Mouse (Mus musculus) hindbrain, embryonic 12.5 days (tissue): ENCODE results near the gene Cep41. TPM values are rescaled to one million over a fixed set of nuclear protein-coding genes. Genes with fewer than 3 reads are reported as not detected.

Experiments
- ATAC-seq: fragments of 200-750 bp; cut with Nextera tagmentation; 2 replicates; pipeline ENCODE4 v1.8.0; 2017; ENCODE audit warnings: moderate TSS enrichment; ENCODE audit not compliant: low FRiP score
- H3K27ac ChIP-seq: fragments of 300-500 bp; sonication (generic); 2 replicates; pipeline ENCODE4 v1.5.1; 2016; ENCODE audit warnings: mild to moderate bottlenecking
- H3K27me3 ChIP-seq: fragments of 300-500 bp; sonication (generic); 2 replicates; pipeline ENCODE4 v1.6.1; 2016; ENCODE audit warnings: mild to moderate bottlenecking
- H3K36me3 ChIP-seq: fragments of 300-500 bp; sonication (generic); 2 replicates; pipeline ENCODE4 v1.6.1; 2016; ENCODE audit warnings: mild to moderate bottlenecking
- H3K4me1 ChIP-seq: fragments of 300-500 bp; sonication (generic); 2 replicates; pipeline ENCODE4 v1.6.1; 2016
- H3K4me2 ChIP-seq: fragments of 300-500 bp; sonication (generic); replicated peaks from 2 replicates; pipeline ENCODE4 v1.6.1; 2016; ENCODE audit warnings: mild to moderate bottlenecking
- H3K4me3 ChIP-seq: fragments of 300-500 bp; sonication (generic); 2 replicates; pipeline ENCODE4 v1.5.1; 2016; ENCODE audit warnings: mild to moderate bottlenecking
- H3K9ac ChIP-seq: fragments of 300-500 bp; sonication (generic); 2 replicates; pipeline ENCODE4 v1.6.1; 2016; ENCODE audit warnings: mild to moderate bottlenecking, moderate library complexity
- H3K9me3 ChIP-seq: fragments of 300-500 bp; sonication (generic); replicated peaks from 2 replicates; pipeline ENCODE4 v1.6.1; 2016; ENCODE audit warnings: mild to moderate bottlenecking
- WGBS: fragments of 180-500 bp; shearing (Covaris S2); methylation state at CpG from one replicate; pipeline ENCODE4 v1.1.7; 2016; 5-methylcytosine and 5-hydroxymethylcytosine counted together
- polyA plus RNA-seq: library from polyadenylated mRNA; unstranded; fragments of >200 nt; fragmentation: Nextera tagmentation; extraction: Ambion mirVana; gene quantifications from 2 replicates; pipeline ENCODE4 v1.2.1, GENCODE M21; 2016

Gene Cep41
- polyA plus RNA-seq, 1 experiment from 2014 or later = 20.5 TPM

DNA sequence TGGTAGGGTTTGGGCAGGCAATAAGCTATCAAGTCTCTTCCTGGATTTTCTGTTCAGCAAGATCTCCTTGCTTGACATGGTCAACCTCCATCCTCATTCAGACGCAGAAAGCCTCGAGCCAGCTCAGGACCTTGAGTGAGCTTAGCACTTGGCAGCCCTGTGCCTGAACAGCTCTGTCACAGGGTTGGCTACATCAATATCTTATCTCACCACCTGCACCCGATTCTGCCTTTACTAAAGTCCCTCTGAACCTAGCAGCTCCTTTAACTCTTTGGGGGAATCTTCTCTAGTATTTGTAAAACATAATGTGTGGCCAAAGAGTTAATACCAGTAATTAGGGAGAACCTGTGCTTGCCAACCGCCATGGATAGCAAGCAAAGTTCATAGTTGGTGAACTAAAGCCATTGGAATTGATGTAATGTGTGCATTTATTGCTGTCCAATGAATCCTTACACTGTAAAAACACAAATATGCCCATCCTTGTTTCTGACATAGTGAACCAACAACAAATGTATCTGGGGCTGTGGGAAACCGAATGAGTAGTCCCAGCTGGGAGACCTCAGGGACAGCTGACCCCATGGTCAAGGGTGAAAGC, 54.8 kb downstream of the Cep41 start, which contains the start of gene Cpa1:
Gene Cpa1 (plus strand): TSS at position 545 of the 595 bp plus-strand sequence.
- Histone ChIP-seq H3K9ac (no peak within 1 kb of the TSS), H3K36me3 (no peaks in the 10 kb centered on the region), H3K9me3 (0 out of 2 replicates have a peak, but pooled peaks cover 3% of the 10 kb centered on the region), H3K4me1 (peaks cover 16% of the 10 kb centered on the region), H3K27me3 (no peaks in the 10 kb centered on the region), H3K4me2 (no peak within 1 kb of the TSS), H3K4me3 (no peak within 1 kb of the TSS), H3K27ac (no peak within 1 kb of the TSS)
- no peak for ATAC-seq
- WGBS = 89% methylated on average over 5 of the region's 5 CpGs

DNA sequence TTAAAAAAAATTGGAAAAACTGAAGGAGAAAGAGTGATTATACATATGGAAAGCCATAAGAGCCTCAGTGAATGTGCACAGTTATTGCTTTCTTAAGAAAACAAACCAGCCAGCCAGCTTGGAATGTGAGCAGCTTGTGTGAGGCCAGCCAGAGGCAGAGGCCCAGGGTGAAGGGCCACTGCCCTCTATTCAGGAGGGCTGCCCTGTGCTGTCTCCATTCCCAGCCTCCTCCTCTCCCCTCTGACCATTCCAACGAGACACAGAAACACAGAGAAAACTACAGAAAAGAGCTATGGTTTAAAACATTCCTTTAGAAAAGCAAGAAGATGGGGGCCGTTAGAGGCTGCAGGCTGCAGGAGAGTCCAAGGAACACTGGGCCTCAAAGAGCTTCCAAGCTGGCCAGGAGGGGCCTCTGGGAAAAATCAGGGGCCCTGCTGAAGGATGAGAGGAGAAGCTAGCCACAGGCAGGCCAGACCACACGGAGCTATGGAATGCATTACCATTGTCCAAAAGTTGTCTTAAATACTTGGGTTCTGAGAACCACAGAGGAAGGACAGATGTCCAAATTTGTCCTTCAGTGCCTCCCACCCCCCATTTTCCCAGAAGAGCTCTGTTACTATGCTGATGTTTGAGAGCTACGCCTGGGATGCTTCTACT, 57.2 kb downstream of the Cep41 start:
- Histone ChIP-seq H3K36me3 (no peaks in the 10 kb centered on the region), H3K27ac (peak overlapping the region; percentile 67), H3K9me3 (0 out of 2 replicates have a peak, but pooled peaks cover 3% of the 10 kb centered on the region), H3K4me3 (no peak overlapping the region), H3K27me3 (no peaks in the 10 kb centered on the region), H3K4me1 (peaks cover 19% of the 10 kb centered on the region), H3K9ac (no peak overlapping the region), H3K4me2 (no peak overlapping the region)
- no peak for ATAC-seq
- WGBS = 23% methylated on average over 4 of the region's 4 CpGs

DNA sequence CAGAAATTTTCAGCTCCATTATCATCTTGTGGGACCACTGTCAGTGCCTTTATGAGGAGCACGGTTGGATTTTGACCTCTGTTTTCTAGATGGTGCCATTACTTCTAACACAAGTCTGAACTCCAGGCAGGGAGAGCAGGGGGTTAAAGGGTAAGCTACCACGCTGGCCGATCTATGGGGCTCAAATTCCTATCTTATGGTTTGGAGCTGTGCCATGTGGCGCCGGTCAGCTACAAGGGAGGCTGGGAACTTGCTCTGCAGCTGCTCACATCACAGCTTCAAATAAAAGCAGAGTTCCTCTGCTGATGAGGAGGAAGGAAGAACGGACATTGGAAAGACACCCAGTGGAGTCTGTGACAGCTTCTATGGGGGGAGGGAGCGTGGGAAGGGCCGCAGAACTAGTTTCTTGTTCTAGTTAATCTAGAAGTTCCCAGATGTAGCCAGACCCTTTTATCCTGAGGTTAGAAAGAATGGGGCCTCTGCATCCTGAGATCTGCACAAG, 58.1 kb downstream of the Cep41 start:
- Histone ChIP-seq H3K36me3 (no peaks in the 10 kb centered on the region), H3K4me2 (no peak overlapping the region), H3K9me3 (0 out of 2 replicates have a peak, but pooled peaks cover 3% of the 10 kb centered on the region), H3K4me1 (peaks cover 19% of the 10 kb centered on the region), H3K27ac (peak overlapping the region; percentile 66), H3K9ac (no peak overlapping the region), H3K27me3 (no peaks in the 10 kb centered on the region), H3K4me3 (no peak overlapping the region)
- 29% methylated on average over 8 of the region's 8 CpGs for WGBS
- no peak for ATAC-seq

DNA sequence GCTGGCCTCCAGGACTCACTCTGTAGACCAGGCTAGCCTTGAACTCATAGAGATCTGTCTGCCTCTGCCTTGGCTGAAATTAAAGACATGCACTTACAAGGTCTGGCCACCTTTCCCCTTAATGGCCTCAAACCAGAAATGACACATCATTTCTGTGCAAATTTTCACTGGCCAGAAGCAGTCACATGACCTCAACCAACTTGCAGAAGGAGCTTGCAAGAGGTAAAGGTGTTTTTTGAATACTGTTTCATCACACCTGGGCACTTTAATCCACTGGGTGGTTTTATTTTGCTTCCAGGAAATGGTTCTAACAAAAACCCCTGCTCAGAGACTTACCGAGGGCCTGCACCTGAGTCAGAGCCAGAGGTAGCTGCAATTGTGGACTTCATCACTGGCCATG, 63.6 kb downstream of the Cep41 start:
- no peaks in the 10 kb centered on the region for H3K36me3 ChIP-seq
- no peak overlapping the region for H3K4me3 ChIP-seq
- H3K9me3 ChIP-seq = no peaks in the 10 kb centered on the region
- peaks cover 12% of the 10 kb centered on the region for H3K4me1 ChIP-seq
- no peak for ATAC-seq
- no peaks in the 10 kb centered on the region for H3K27me3 ChIP-seq
- no peak overlapping the region for H3K27ac ChIP-seq
- no peak overlapping the region for H3K4me2 ChIP-seq
- no peak overlapping the region for H3K9ac ChIP-seq
- WGBS = 97% methylated on average over 1 of the region's 1 CpGs

DNA sequence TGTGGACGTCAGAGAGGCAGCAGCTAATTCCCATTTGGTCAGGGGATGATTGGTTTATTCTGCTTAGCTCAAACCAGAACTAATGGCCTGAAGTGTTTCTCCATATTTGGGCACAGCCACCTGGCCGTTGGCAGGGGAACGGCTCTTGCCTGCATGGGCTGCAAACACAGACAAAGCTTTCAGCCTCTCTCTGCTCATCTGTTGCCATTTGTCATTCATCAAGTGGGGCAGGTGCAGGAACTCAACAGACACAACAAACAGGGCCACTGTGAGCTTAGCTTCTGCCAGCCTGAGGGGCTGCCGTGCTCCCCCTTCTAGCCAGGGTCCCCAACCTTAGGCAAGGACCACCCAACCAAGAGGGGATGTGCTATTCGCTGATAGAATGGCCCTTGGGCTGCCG, 65.4 kb downstream of the Cep41 start:
- 36% methylated on average over 6 of the region's 6 CpGs for WGBS
- peak overlapping the region; percentile 3 for H3K27ac ChIP-seq
- peak; percentile 77 for ATAC-seq

DNA sequence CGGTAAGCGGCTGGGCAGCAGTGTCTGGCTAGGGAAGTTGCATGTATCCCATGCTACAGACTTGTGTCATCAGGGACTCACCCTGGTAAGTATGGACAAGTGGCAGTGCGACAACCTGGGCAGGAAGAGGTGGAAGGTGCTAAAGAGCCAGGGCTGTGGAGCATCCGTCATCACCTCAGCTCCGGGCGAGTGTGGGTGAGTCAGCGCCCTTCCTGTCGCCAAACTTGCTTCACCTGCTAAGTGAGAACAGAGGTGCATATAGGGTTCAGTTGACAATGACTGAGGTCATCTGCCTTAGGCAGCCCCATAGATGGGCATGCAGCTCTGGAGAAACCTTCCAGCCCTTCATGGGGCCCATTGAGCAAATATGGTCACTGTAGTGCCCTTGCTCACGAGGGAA, 68.8 kb downstream of the Cep41 start:
- Histone ChIP-seq H3K4me2 (no peak overlapping the region), H3K4me3 (no peak overlapping the region), H3K27ac (no peak overlapping the region), H3K9me3 (no peaks in the 10 kb centered on the region), H3K36me3 (no peaks in the 10 kb centered on the region), H3K9ac (no peak overlapping the region), H3K4me1 (peaks cover 9% of the 10 kb centered on the region), H3K27me3 (no peaks in the 10 kb centered on the region)
- WGBS = 91% methylated on average over 9 of the region's 9 CpGs
- ATAC-seq = no peak

More for the DNA sequence above, 65.4 kb downstream of the Cep41 start:
- H3K4me1 ChIP-seq = peaks cover 12% of the 10 kb centered on the region
- no peak overlapping the region for H3K4me3 ChIP-seq
- H3K4me2 ChIP-seq = no peak overlapping the region
- no peaks in the 10 kb centered on the region for H3K27me3 ChIP-seq
- H3K9me3 ChIP-seq = no peaks in the 10 kb centered on the region
- no peaks in the 10 kb centered on the region for H3K36me3 ChIP-seq
- no peak overlapping the region for H3K9ac ChIP-seq

DNA sequence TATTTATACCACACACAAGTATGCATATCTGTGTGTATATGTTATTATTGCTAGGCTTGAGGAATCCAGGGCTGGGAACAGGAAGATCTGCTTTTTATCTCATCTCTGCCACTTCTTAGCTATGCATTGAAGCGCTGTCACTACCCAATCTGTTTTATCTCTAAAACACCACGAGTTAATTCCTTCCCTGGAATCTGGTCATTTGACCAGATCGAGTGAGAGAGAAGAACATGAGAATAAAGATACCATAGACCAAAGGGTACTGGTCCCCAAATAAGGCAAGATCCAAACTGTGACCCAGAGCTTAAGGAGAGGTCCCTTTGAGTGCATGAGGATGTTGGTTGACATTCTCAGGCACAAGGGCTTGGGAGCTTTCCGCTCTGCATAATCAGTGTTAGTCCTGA, 71.6 kb downstream of the Cep41 start:
- ATAC-seq = no peak
- Histone ChIP-seq H3K27me3 (no peaks in the 10 kb centered on the region), H3K27ac (no peak overlapping the region), H3K9me3 (no peaks in the 10 kb centered on the region), H3K4me1 (peaks cover 27% of the 10 kb centered on the region), H3K4me3 (no peak overlapping the region), H3K4me2 (no peak overlapping the region), H3K36me3 (no peaks in the 10 kb centered on the region), H3K9ac (no peak overlapping the region)
- WGBS = 88% methylated on average over 4 of the region's 4 CpGs

DNA sequence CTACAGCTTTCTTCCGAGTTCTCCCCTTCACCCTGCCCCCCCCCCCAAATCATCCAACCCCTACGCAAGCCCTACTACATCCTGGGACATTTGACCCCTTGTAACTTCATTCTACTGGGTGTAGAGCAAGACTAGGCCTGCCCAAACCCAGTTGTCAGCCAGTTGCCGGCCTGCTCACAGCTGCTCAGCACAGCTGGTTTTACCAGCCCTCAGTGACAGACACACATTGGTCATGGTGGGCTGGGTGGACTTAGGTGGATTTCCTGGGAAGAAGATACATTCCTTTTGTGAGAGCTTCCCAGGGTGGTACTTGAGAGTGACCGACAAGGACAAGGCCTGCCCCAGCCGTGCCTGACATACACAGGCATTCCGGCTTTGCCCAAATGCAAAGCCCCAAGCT, 72.6 kb downstream of the Cep41 start:
- Histone ChIP-seq H3K27me3 (no peaks in the 10 kb centered on the region), H3K9me3 (no peaks in the 10 kb centered on the region), H3K4me2 (no peak overlapping the region), H3K9ac (no peak overlapping the region), H3K36me3 (no peaks in the 10 kb centered on the region), H3K4me1 (peaks cover 36% of the 10 kb centered on the region), H3K27ac (no peak overlapping the region), H3K4me3 (no peak overlapping the region)
- no peak for ATAC-seq
- 85% methylated on average over 6 of the region's 6 CpGs for WGBS

DNA sequence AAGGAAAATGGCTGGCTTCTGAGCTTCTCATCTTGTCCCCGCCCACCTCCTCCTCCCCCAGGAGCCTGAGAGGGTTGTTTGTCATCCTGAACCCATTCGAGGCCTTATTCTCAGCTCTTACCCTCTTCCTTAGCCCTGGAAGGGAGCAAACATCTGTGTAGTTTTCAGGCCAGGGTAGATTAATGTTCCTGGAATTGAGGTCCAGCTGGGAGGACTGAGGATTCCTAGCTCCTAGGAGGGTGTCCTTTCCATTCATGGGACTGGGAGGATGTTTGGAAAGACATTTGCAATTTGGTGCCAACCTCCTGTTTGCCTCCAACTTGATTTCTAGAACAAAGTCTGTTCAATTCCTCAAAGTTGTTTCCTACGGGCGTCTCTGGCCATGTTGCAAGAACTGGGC, 73.0 kb downstream of the Cep41 start:
- H3K36me3 ChIP-seq = no peaks in the 10 kb centered on the region
- H3K27ac ChIP-seq = no peak overlapping the region
- H3K9ac ChIP-seq = no peak overlapping the region
- H3K27me3 ChIP-seq = no peaks in the 10 kb centered on the region
- no peak overlapping the region for H3K4me3 ChIP-seq
- no peak overlapping the region for H3K4me2 ChIP-seq
- no peaks in the 10 kb centered on the region for H3K9me3 ChIP-seq
- no peak for ATAC-seq
- 78% methylated on average over 4 of the region's 4 CpGs for WGBS
- peaks cover 40% of the 10 kb centered on the region for H3K4me1 ChIP-seq

DNA sequence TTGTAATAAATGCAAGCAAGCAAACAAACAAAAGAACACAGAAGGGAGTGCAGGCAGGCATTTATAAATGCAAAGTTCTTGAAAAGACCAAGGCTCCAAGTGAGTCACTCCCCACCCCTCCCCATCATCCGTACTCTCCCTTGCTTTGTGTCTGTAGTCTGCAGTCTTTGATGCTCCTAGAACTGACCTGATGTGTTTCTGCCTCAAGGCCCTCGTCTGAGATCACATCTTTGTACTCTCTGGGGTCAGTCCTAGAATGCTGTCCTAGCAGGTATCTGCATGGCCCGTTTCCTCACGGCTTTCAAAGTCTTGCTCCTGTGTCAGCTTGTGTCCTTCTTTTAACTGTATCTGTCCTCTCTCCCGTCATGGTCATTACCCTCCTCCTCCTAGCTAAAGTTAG, 73.9 kb downstream of the Cep41 start:
- WGBS = 56% methylated on average over 5 of the region's 5 CpGs
- H3K4me2 ChIP-seq = no peak overlapping the region
- no peaks in the 10 kb centered on the region for H3K27me3 ChIP-seq
- H3K9me3 ChIP-seq = no peaks in the 10 kb centered on the region
- no peak for ATAC-seq
- H3K36me3 ChIP-seq = no peaks in the 10 kb centered on the region
- peaks cover 40% of the 10 kb centered on the region for H3K4me1 ChIP-seq
- H3K4me3 ChIP-seq = no peak overlapping the region
- no peak overlapping the region for H3K27ac ChIP-seq
- H3K9ac ChIP-seq = no peak overlapping the region

DNA sequence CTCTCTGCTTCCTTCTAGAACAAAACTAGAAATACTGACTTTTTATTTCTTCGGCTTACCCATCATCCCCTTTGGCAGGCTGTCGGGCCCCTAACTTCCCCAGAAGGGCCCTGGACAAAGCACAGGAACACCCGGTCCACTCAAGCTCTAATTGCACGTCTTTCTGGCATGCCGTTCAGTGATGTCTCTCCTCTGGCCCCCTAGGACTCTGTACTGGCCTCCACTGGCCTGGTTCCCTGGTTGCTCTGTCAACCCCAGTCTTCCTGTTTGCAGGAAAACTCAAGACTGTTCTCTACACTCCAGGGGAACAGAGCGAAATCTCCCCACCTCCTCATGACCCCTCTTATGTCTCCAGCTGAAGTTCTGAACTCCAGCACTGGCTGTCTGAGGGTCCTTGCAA, 74.8 kb downstream of the Cep41 start:
- no peak for ATAC-seq
- no peak overlapping the region for H3K9ac ChIP-seq
- H3K27ac ChIP-seq = peak overlapping the region; percentile 87
- H3K9me3 ChIP-seq = no peaks in the 10 kb centered on the region
- WGBS = 22% methylated on average over 6 of the region's 6 CpGs
- no peak overlapping the region for H3K4me3 ChIP-seq
- H3K4me1 ChIP-seq = peaks cover 40% of the 10 kb centered on the region
- no peaks in the 10 kb centered on the region for H3K27me3 ChIP-seq
- peak overlapping the region; percentile 15; the same call in 1 of the 2 replicates for H3K4me2 ChIP-seq
- no peaks in the 10 kb centered on the region for H3K36me3 ChIP-seq

DNA sequence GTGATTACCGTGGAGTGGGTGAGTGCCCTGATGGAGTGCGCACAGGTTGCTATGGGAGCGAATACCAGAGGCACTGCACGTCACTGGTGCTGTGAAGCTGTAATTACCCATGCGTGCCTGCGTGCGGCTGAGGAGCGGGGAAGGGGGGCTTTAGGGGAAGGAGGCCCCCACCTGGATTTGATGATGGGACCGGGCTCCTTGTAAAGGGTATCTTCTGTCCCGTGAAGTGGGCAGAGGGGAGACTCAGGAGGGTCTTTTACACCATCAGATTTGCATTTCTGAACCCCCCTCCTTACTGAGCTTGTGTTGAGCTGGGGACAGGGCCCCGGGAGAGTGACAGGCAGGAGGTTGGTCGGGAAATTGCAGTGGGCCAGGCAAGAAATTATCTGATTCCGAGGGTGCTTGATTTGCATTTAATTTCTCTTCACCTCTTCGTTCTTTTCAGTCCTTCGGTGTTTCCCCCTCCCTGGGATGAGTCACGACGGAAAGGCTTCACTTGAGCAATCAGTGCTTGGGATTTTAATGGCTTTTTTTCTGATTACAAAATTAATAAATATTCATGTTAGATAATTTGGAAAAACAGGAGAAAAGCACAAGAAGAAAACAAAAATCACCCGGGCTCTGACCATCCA, 75.5 kb downstream of the Cep41 start:
- Histone ChIP-seq H3K27me3 (no peaks in the 10 kb centered on the region), H3K27ac (peak overlapping the region; percentile 87), H3K9me3 (no peaks in the 10 kb centered on the region), H3K4me2 (peak overlapping the region; percentile 50), H3K36me3 (no peaks in the 10 kb centered on the region), H3K4me1 (peaks cover 40% of the 10 kb centered on the region), H3K4me3 (peak overlapping the region; percentile 13), H3K9ac (peak overlapping the region; percentile 41; the same call in 1 of the 2 replicates)
- peak; percentile 90 for ATAC-seq
- 2% methylated on average over 18 of the region's 18 CpGs for WGBS
